Mouse (Mus musculus) bone marrow, adult 2 months (tissue): ENCODE data around the gene Kif28.

Experiments
- CTCF ChIP-seq: fragments of 200-500 bp; IDR thresholded peaks from 2 replicates; pipeline ENCODE4 v1.5.1; 2011; ENCODE audit warnings: low read length, control low read depth; ENCODE audit not compliant: control insufficient read depth, insufficient read depth
- POLR2A ChIP-seq: fragments of 200-500 bp; IDR thresholded peaks from 2 replicates; pipeline ENCODE4 v1.6.1; 2011; ENCODE audit warnings: low read depth, mild to moderate bottlenecking, control low read depth, low read length, borderline replicate concordance; ENCODE audit not compliant: control insufficient read depth

- TF ChIP-seq CTCF (no peak), POLR2A (no peak)
Measured at GRCm38 (mm10) chr1:179722811-179723469, 22.1 kb downstream of the Kif28 start.
